Mouse (Mus musculus): ENCODE results near the gene Dnph1. TPM values are rescaled to one million over a fixed set of nuclear protein-coding genes. Genes with fewer than 3 reads are reported as not detected.
A peak's percentile ranks its signal among the peaks of the same experiment; 100 is the strongest.
"Not testable (repeated sequence)": the region's sequence is repeated elsewhere in the genome, so short reads cannot be mapped to it uniquely, and the experiment has no call there.

Dnph1 gene
- polyA plus RNA-seq, 1 experiment: 14.6 TPM

DNA sequence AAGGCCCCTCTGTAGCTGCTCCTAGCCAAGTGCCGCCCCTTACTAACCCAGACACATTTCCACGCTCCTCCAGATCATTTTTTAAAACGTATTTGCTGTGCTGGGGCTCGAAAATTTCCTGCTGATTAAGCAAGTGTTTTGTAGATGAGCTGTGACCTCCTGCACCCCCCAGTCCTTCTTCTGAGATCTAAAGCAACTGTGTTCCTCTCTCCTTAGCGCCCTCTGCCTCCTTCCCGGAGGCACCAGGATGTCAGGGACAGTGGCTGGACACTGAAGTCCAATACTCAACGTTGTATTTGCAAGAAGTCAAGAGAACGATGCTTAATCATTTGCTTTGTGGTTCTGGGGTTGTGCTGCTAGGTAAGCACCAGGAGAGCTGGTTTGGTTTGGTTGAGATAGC is 35.2 kb upstream of the Dnph1 start:
- Histone ChIP-seq H3K4me3 (replicated peaks) (no peak overlapping the region), H3K27me3 (replicated peaks) (peaks cover 91% of the 10 kb centered on the region), H3K4me1 (peaks cover 21% of the 10 kb centered on the region), H3K9me3 (peaks cover 2% of the 10 kb centered on the region; the same call in 1 of the 2 replicates), H3K36me3 (replicated peaks; ENCODE audit: low read length) (no peaks in the 10 kb centered on the region)
- no peak for TF ChIP-seq FLI1 (IDR thresholded peaks at IDR 0.05; ENCODE audit: low read length)
- TF ChIP-seq GATA1 (IDR thresholded peaks at IDR 0.05; ENCODE audit: borderline replicate concordance, low read length): no peak

DNA sequence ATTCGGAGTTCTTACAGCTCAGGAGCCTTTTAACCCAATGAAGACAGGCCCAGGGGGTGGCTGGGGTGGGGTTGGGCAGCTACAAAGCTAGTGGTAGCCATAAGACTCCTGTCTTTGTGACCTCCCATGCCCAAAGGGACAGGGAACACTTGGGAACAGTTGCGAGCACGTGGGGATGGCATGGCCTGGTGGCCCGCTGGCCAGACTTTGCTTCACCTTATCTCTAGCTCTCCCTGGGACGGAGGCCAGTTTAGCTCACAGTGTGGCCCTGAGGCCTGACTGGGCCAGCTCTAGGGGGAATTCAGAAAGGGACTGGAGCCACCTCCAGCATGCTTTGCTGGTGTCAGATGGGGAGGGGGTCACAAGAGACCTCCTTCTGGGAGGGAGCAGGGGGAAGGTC is 34.3 kb upstream of the Dnph1 start:
- peaks cover 92% of the 10 kb centered on the region for H3K27me3 ChIP-seq (replicated peaks)
- H3K9me3 ChIP-seq: no peaks in the 10 kb centered on the region
- H3K4me1 ChIP-seq: peaks cover 20% of the 10 kb centered on the region
- no peak overlapping the region for H3K4me3 ChIP-seq (replicated peaks)
- TF ChIP-seq GATA1 (IDR thresholded peaks at IDR 0.05; ENCODE audit: borderline replicate concordance, low read length): no peak
- no peak for TF ChIP-seq FLI1 (IDR thresholded peaks at IDR 0.05; ENCODE audit: low read length)
- no peaks in the 10 kb centered on the region for H3K36me3 ChIP-seq (replicated peaks; ENCODE audit: low read length)

DNA sequence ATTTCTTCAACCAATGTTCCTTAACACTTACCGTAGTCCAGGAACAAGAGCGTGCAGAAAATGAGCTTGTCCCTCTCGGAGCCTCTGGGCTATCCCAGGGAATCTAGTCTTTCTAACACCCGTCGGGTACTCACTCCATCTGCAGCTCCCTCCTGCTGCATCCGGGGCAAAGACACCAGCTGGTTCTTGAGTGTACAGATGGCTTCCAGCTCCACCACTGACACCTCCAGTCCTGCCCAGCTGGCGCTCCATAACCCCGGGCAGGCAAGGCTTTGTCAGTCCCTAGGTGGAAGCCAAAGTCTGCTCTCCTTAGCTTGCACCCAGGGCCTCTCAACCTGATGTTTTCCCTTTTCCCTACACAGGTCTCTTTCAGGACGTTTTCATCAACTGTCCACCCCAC is 28.7 kb upstream of the Dnph1 start:
- peaks cover 7% of the 10 kb centered on the region for H3K4me1 ChIP-seq
- H3K9me3 ChIP-seq: no peaks in the 10 kb centered on the region
- no peak overlapping the region for H3K4me3 ChIP-seq (replicated peaks)
- H3K27me3 ChIP-seq (replicated peaks): peaks cover 85% of the 10 kb centered on the region
- no peak for TF ChIP-seq GATA1 (IDR thresholded peaks at IDR 0.05; ENCODE audit: borderline replicate concordance, low read length)
- TF ChIP-seq FLI1 (IDR thresholded peaks at IDR 0.05; ENCODE audit: low read length): no peak
- H3K36me3 ChIP-seq (replicated peaks; ENCODE audit: low read length): no peaks in the 10 kb centered on the region

DNA sequence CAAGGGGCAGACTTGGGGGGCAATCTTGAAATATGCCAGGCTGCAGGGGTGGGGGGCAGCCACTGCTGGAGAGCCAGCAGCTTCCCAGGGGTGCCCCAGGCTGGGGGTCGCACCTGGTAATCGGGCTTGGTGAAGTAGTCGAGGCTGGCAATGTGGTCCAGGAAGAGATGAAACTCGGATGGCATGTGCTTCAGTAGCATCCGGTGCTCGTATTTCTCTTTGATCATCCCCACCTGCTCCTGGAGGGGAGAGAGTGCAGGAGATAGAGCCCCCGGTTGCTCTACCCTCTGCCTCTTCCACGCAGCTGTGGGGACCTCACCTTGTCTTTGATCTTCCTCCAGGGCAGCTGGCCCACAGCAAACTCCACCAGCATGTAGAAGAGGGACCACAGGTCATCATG is 19.9 kb upstream of the Dnph1 start:
- Histone ChIP-seq H3K27me3 (replicated peaks) (peaks cover 82% of the 10 kb centered on the region), H3K9me3 (no peaks in the 10 kb centered on the region), H3K36me3 (replicated peaks; ENCODE audit: low read length) (no peaks in the 10 kb centered on the region), H3K4me3 (replicated peaks) (no peak overlapping the region), H3K4me1 (no peaks in the 10 kb centered on the region)
- TF ChIP-seq FLI1 (IDR thresholded peaks at IDR 0.05; ENCODE audit: low read length) (no peak), GATA1 (IDR thresholded peaks at IDR 0.05; ENCODE audit: borderline replicate concordance, low read length) (no peak)

DNA sequence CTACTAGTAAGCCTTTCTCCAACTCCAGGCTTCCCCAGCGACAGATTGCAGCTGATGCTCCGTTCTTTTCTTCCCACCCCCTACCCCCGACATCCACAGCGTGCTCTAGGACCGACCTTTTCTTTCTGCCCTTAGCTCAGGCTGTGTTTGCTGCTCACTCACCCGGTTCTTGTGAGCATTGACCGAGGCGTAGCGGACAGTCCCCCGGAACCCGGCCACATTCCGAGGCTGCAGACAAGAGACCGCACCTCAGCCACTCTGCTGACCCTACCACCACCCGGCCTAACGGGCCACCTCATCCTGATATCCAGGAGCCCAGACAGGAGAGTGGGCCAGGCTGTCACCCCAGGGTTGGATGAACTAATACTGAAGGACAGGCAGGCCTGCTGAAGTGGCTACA is 19.2 kb upstream of the Dnph1 start:
- no peaks in the 10 kb centered on the region for H3K9me3 ChIP-seq
- H3K4me1 ChIP-seq: no peaks in the 10 kb centered on the region
- H3K4me3 ChIP-seq (replicated peaks): no peak overlapping the region
- peaks cover 83% of the 10 kb centered on the region for H3K27me3 ChIP-seq (replicated peaks)
- TF ChIP-seq GATA1 (IDR thresholded peaks at IDR 0.05; ENCODE audit: borderline replicate concordance, low read length) (no peak), FLI1 (IDR thresholded peaks at IDR 0.05; ENCODE audit: low read length) (no peak)
- H3K36me3 ChIP-seq (replicated peaks; ENCODE audit: low read length): no peaks in the 10 kb centered on the region

DNA sequence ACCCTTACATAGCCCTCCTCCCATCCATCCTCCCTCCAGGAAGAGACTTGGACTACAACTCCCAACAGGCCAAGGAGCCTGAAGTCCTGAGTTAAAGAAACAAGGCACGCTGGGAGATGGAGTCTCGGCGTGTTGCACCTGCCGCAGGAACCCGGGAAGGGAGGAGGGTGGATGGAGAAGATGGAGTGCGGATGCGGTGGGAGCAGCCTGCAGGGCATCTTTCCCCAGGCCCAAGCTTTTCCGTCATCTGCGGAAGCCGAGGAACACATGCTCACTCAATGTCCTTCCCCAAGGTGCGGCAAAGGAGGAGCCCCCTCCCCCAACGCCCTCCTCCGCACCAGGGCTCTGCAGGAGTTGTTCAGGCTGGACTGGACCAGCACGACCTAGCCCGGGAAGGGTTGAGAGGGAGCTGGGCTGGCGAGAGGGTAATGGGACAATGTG is 12.9 kb upstream of the Dnph1 start:
- H3K4me3 ChIP-seq (replicated peaks): peak overlapping the region; percentile 88
- H3K9me3 ChIP-seq: no peaks in the 10 kb centered on the region
- H3K27me3 ChIP-seq (replicated peaks): peaks cover 96% of the 10 kb centered on the region
- no peaks in the 10 kb centered on the region for H3K36me3 ChIP-seq (replicated peaks; ENCODE audit: low read length)
- peaks cover 24% of the 10 kb centered on the region for H3K4me1 ChIP-seq
- TF ChIP-seq FLI1 (IDR thresholded peaks at IDR 0.05; ENCODE audit: low read length): no peak

DNA sequence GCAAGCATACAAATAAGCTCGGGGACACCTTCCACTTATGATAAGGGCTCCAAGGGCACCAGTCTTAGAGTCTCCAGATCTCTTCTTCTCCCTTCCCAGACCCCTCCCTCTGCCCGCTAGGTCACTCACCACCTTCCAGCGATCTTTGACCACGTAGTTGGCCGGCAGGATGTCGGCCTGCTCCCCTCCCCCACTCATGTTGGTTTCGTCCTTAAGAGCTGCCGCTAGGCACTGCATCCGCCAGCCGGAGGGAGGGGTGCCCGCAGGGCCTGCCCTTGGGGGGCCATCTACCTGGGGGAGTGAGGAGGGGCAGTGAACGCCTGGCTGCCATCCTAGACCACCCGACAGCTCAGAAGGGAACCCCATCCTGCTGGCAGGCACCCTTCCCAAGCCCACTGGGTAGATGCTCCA is 12.5 kb upstream of the Dnph1 start:
- peak overlapping the region; percentile 88 for H3K4me3 ChIP-seq (replicated peaks)
- no peaks in the 10 kb centered on the region for H3K36me3 ChIP-seq (replicated peaks; ENCODE audit: low read length)
- no peaks in the 10 kb centered on the region for H3K9me3 ChIP-seq
- peaks cover 24% of the 10 kb centered on the region for H3K4me1 ChIP-seq
- H3K27me3 ChIP-seq (replicated peaks): peaks cover 94% of the 10 kb centered on the region
- TF ChIP-seq GATA1 (IDR thresholded peaks at IDR 0.05; ENCODE audit: borderline replicate concordance, low read length): no peak
- no peak for TF ChIP-seq FLI1 (IDR thresholded peaks at IDR 0.05; ENCODE audit: low read length)

DNA sequence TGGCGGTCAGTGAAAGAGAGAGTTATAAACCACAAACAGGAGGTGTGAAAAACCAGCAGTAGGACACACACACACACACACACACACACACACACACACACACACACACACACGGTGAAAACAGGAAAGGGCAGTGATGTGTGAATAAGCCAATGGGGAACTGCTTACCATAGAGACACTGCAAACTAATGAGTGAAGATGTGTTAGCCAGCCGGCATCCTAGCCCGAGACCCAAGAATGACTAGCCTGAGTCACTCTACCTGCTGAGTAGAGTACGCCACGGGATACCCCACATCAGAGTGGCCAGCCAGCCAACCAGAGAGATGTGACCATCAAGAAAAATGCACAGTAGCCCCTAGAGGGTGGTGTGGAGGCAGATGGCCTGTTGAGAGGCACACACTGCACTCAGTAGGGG is 12.0 kb upstream of the Dnph1 start:
- Histone ChIP-seq H3K27me3 (replicated peaks) (peaks cover 94% of the 10 kb centered on the region), H3K4me3 (replicated peaks) (peak overlapping the region; percentile 88)
- TF ChIP-seq FLI1 (IDR thresholded peaks at IDR 0.05; ENCODE audit: low read length) (no peak), GATA1 (IDR thresholded peaks at IDR 0.05; ENCODE audit: borderline replicate concordance, low read length) (no peak)

DNA sequence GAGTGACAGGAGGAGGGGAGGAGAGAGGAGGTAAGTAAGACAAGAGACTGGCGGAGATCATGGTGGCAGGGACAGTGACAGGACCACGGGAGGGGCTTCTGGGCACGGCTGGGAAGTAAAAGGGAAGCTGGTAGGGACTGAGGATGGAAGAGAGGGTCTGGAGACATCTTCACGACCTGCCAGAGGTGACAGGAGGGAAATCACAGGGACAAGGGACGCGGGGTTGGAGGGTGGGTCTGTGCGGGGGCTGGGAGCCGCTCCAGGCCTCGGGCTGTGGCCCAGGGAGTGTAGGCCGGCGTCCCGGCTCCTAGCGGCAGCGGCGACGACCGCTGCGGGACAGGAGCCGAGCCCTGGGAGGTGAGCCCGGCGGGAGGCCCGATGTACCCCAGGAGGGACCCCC is 9.5 kb upstream of the Dnph1 start:
- H3K4me3 ChIP-seq (replicated peaks): no peak overlapping the region
- H3K9me3 ChIP-seq: peaks cover 6% of the 10 kb centered on the region
- no peak for TF ChIP-seq GATA1 (IDR thresholded peaks at IDR 0.05; ENCODE audit: borderline replicate concordance, low read length)
- TF ChIP-seq FLI1 (IDR thresholded peaks at IDR 0.05; ENCODE audit: low read length): no peak
- no peaks in the 10 kb centered on the region for H3K36me3 ChIP-seq (replicated peaks; ENCODE audit: low read length)
- H3K4me1 ChIP-seq: peaks cover 24% of the 10 kb centered on the region
- H3K27me3 ChIP-seq (replicated peaks): peaks cover 78% of the 10 kb centered on the region

More for the DNA sequence above, 12.0 kb upstream of the Dnph1 start:
- Histone ChIP-seq H3K9me3 (no peaks in the 10 kb centered on the region), H3K4me1 (peaks cover 24% of the 10 kb centered on the region), H3K36me3 (replicated peaks; ENCODE audit: low read length) (no peaks in the 10 kb centered on the region)

DNA sequence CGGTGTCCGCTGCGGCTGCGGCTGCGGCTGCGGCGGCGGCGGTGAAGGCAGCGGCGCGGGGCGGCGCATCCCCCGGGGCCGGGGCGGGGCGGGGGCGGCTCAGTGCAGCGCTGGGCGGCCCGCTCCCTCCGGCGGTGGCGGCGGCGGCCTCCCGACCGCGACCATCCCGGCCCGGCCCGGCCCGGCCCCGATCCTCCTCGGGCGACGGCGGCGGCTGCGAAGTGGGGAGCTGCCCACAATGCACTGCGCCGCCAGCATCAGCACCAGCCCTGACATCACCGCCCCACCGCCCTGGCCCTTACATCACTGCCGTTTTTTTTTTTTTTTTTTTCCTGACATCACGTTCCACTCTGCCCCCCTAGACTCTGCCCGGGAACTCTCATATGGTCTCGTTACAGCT is 9.1 kb upstream of the Dnph1 start, which contains the start of gene Ttbk1:
Gene Ttbk1 (minus strand): TSS at position 245 of the 400 bp plus-strand sequence.
- peaks cover 75% of the 10 kb centered on the region for H3K27me3 ChIP-seq (replicated peaks)

DNA sequence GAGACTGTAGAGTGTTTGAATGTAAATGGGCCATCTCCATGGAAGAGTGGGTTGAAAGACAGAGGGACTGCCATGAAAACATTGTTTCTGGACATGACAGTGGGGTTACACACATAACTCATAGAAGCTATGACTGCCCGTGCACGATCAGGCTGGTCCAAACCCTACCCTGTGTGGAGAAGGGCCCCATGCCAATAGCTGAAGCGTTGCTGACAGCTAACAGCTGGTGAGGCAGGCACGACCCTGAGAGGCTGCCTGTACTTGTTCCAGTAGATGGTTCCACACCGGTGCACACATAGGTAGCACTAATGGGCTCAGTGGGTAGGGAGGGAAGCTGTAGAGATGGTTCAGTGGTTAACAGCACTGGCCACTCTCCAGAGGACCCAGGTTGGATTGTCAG is 1.0 kb upstream of the Dnph1 start:
- peaks cover 39% of the 10 kb centered on the region for H3K27me3 ChIP-seq (replicated peaks)
- H3K4me1 ChIP-seq: peaks cover 20% of the 10 kb centered on the region
- peaks cover 15% of the 10 kb centered on the region for H3K9me3 ChIP-seq
- peaks cover 24% of the 10 kb centered on the region for H3K36me3 ChIP-seq (replicated peaks; ENCODE audit: low read length)
- TF ChIP-seq GATA1 (IDR thresholded peaks at IDR 0.05; ENCODE audit: borderline replicate concordance, low read length) (no peak), FLI1 (IDR thresholded peaks at IDR 0.05; ENCODE audit: low read length) (no peak)
- H3K4me3 ChIP-seq (replicated peaks): peak overlapping the region; percentile 11

More for the DNA sequence above, 9.1 kb upstream of the Dnph1 start, which contains the start of gene Ttbk1:
- Histone ChIP-seq H3K36me3 (replicated peaks; ENCODE audit: low read length) (no peaks in the 10 kb centered on the region), H3K9me3 (peaks cover 6% of the 10 kb centered on the region), H3K4me3 (replicated peaks) (no peak within 1 kb of the TSS), H3K4me1 (peaks cover 24% of the 10 kb centered on the region)
- no peak for TF ChIP-seq GATA1 (IDR thresholded peaks at IDR 0.05; ENCODE audit: borderline replicate concordance, low read length)
- TF ChIP-seq FLI1 (IDR thresholded peaks at IDR 0.05; ENCODE audit: low read length): no peak

DNA sequence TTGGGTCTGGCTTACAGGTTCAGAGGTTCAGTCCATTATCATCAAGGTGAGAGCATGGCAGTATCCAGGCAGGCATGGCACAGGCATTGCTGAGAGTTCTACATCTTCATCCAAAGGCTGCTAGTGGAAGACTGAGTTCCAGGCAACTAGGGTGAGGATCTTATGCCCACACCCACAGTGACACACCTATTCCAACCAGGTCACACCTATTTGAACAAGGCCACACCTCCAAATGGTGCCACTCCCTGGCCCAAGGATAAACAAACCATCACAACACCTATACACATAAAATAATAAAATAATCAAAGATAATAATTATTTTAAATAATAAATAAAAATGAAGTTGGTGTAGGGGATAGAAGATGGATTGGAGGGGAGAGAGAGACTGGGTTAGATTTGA is 430 bp upstream of the Dnph1 start:
- not testable (repeated sequence) for H3K4me3 ChIP-seq (replicated peaks)
- Histone ChIP-seq H3K27me3 (replicated peaks) (peaks cover 39% of the 10 kb centered on the region), H3K36me3 (replicated peaks; ENCODE audit: low read length) (peaks cover 30% of the 10 kb centered on the region), H3K9me3 (peaks cover 15% of the 10 kb centered on the region), H3K4me1 (peaks cover 20% of the 10 kb centered on the region)

Measured in megakaryocyte, embryonic 14.5 days (primary cell).